Mouse (Mus musculus): ENCODE results near the gene Sema4c. TPM values are rescaled to one million over a fixed set of nuclear protein-coding genes. Genes with fewer than 3 reads are reported as not detected.

The Sema4c gene
- total and polyA plus RNA-seq, 3 experiments = 0.19 to 1.4 TPM; not detected in 1

GRCm38 (mm10) chr1:36540807-36541206 lies 17.3 kb downstream of the Sema4c start:
- H3K79me2 ChIP-seq (ENCODE audit: control insufficient read depth, insufficient read depth, low read length, poor library complexity) = peaks cover 1% of the 10 kb centered on the region; the same call in 1 of the 2 replicates
- H3K4me1 ChIP-seq (ENCODE audit: control insufficient read depth in 1 of 2, insufficient read depth in 2 of 2, low read length in 2 of 2) = no peaks in the 10 kb centered on the region; a peak in 2 of 4 replicates
- no peak for DNase-seq (ENCODE audit: low read depth, low spot score)
- H3K4me3 ChIP-seq (ENCODE audit: control insufficient read depth in 1 of 2, insufficient read depth in 1 of 2, low read depth in 2 of 2, low read length in 2 of 2) = no peak overlapping the region
- no peaks in the 10 kb centered on the region; a peak in 1 of 4 replicates for H3K36me3 ChIP-seq (ENCODE audit: control insufficient read depth in 1 of 2, insufficient read depth in 2 of 2, low read length in 2 of 2)
- no peak overlapping the region for H3K27ac ChIP-seq (ENCODE audit: control insufficient read depth, low read depth, low read length)
- H3K27me3 ChIP-seq (ENCODE audit: control insufficient read depth in 1 of 2, insufficient read depth in 2 of 2, low read length in 2 of 2) = no peaks in the 10 kb centered on the region
- TF ChIP-seq POLR2AphosphoS5 (IDR thresholded peaks at IDR 0.05; ENCODE audit: borderline replicate concordance, low read depth, low read length) (no peak), TCF12 (IDR thresholded peaks at IDR 0.05; ENCODE audit: low read depth, low read length) (no peak), EP300 (IDR thresholded peaks at IDR 0.05; ENCODE audit: low read depth in 1 of 2, low read length in 2 of 2) (no peak), RAD21 (IDR thresholded peaks at IDR 0.05; ENCODE audit: low read depth, low read length) (no peak), RCOR1 (IDR thresholded peaks at IDR 0.05; ENCODE audit: low read depth, low read length) (no peak), USF1 (IDR thresholded peaks at IDR 0.05; ENCODE audit: low read depth, low read length) (no peak), MYC (IDR thresholded peaks at IDR 0.05; ENCODE audit: low read depth, low read length) (no peak), MAZ (IDR thresholded peaks at IDR 0.05; ENCODE audit: low read depth, low read length) (no peak), CHD2 (IDR thresholded peaks at IDR 0.05; ENCODE audit: low read length) (no peak), MYB (IDR thresholded peaks at IDR 0.05; ENCODE audit: low read depth, low read length) (no peak), HCFC1 (IDR thresholded peaks at IDR 0.05; ENCODE audit: low read depth, low read length) (no peak), MEF2A (IDR thresholded peaks at IDR 0.05; ENCODE audit: extremely low read depth, insufficient replicate concordance, low read depth, low read length, poor library complexity, severe bottlenecking) (no peak), NRF1 (IDR thresholded peaks at IDR 0.05; ENCODE audit: insufficient read depth, low read depth, low read length, poor library complexity, severe bottlenecking) (no peak), USF2 (IDR thresholded peaks at IDR 0.05; ENCODE audit: borderline replicate concordance in 1 of 2, insufficient read depth in 1 of 2, low read depth in 1 of 2, low read length in 2 of 2) (no peak), SMC3 (IDR thresholded peaks at IDR 0.05; ENCODE audit: low read depth, low read length) (no peak), ELF1 (IDR thresholded peaks at IDR 0.05; ENCODE audit: low read depth, low read length) (no peak)
- H3K9ac ChIP-seq (ENCODE audit: control insufficient read depth, low read depth, low read length, poor library complexity, severe bottlenecking) = no peak overlapping the region
- no peaks in the 10 kb centered on the region for H3K9me3 ChIP-seq (replicated peaks; ENCODE audit: insufficient read depth, low read length)

- TF ChIP-seq ETS1 (IDR thresholded peaks at IDR 0.05; ENCODE audit: low read depth, low read length) (no peak), BHLHE40 (IDR thresholded peaks at IDR 0.05; ENCODE audit: borderline replicate concordance, low read depth, low read length) (no peak), CHD1 (IDR thresholded peaks at IDR 0.05; ENCODE audit: low read depth, low read length) (no peak), SIN3A (IDR thresholded peaks at IDR 0.05; ENCODE audit: low read length) (no peak), HCFC1 (IDR thresholded peaks at IDR 0.05; ENCODE audit: low read depth, low read length) (no peak), NRF1 (IDR thresholded peaks at IDR 0.05; ENCODE audit: insufficient read depth, low read depth, low read length, poor library complexity, severe bottlenecking) (no peak), MAFK (IDR thresholded peaks at IDR 0.05; ENCODE audit: borderline replicate concordance, low read depth, low read length) (no peak), GABPA (IDR thresholded peaks at IDR 0.05; ENCODE audit: low read depth, low read length) (no peak), MAX (IDR thresholded peaks at IDR 0.05; ENCODE audit: low read length) (no peak), E2F4 (IDR thresholded peaks at IDR 0.05; ENCODE audit: borderline replicate concordance, low read depth, low read length) (no peak), RAD21 (IDR thresholded peaks at IDR 0.05; ENCODE audit: low read depth, low read length) (no peak), EP300 (IDR thresholded peaks at IDR 0.05; ENCODE audit: low read depth in 1 of 2, low read length in 2 of 2) (no peak), POLR2A (IDR thresholded peaks at IDR 0.05; ENCODE audit: control insufficient read depth in 1 of 2, insufficient read depth in 1 of 2, low read depth in 1 of 2, low read length in 2 of 2, poor library complexity in 1 of 2) (no peak), JUND (IDR thresholded peaks at IDR 0.05; ENCODE audit: low read depth, low read length) (no peak), ZNF384 (IDR thresholded peaks at IDR 0.05; ENCODE audit: low read depth, low read length) (no peak), MAZ (IDR thresholded peaks at IDR 0.05; ENCODE audit: low read depth, low read length) (no peak), CTCF (IDR thresholded peaks at IDR 0.05 in 2 of 3, conservative IDR thresholded peaks at IDR 0.05 in 1 of 3; ENCODE audit: control insufficient read depth in 1 of 3, insufficient read depth in 1 of 3, low read depth in 2 of 3, low read length in 3 of 3, poor library complexity in 1 of 3, severe bottlenecking in 1 of 3) (no peak), MEF2A (IDR thresholded peaks at IDR 0.05; ENCODE audit: extremely low read depth, insufficient replicate concordance, low read depth, low read length, poor library complexity, severe bottlenecking) (no peak), MYB (IDR thresholded peaks at IDR 0.05; ENCODE audit: low read depth, low read length) (no peak), USF1 (IDR thresholded peaks at IDR 0.05; ENCODE audit: low read depth, low read length) (no peak)
- H3K27ac ChIP-seq (ENCODE audit: control insufficient read depth, low read depth, low read length) = no peak overlapping the region
- H3K4me1 ChIP-seq (ENCODE audit: control insufficient read depth in 1 of 2, insufficient read depth in 2 of 2, low read length in 2 of 2) = no peaks in the 10 kb centered on the region
- no peak overlapping the region for H3K4me3 ChIP-seq (ENCODE audit: control insufficient read depth in 1 of 2, insufficient read depth in 1 of 2, low read depth in 2 of 2, low read length in 2 of 2)
- no peaks in the 10 kb centered on the region for H3K27me3 ChIP-seq (ENCODE audit: control insufficient read depth in 1 of 2, insufficient read depth in 2 of 2, low read length in 2 of 2)
- H3K9me3 ChIP-seq (replicated peaks; ENCODE audit: insufficient read depth, low read length) = no peaks in the 10 kb centered on the region
- no peak overlapping the region for H3K9ac ChIP-seq (ENCODE audit: control insufficient read depth, low read depth, low read length, poor library complexity, severe bottlenecking)
- DNase-seq (ENCODE audit: low read depth, low spot score) = no peak
- H3K79me2 ChIP-seq (ENCODE audit: control insufficient read depth, insufficient read depth, low read length, poor library complexity) = peaks cover 1% of the 10 kb centered on the region; the same call in 1 of the 2 replicates
- no peaks in the 10 kb centered on the region; a peak in 1 of 4 replicates for H3K36me3 ChIP-seq (ENCODE audit: control insufficient read depth in 1 of 2, insufficient read depth in 2 of 2, low read length in 2 of 2)
These were observed 18.0 kb downstream of the Sema4c start for GRCm38 (mm10) chr1:36540132-36540531.
